Mouse (Mus musculus) forelimb bud, embryonic 11.5 days (tissue): ENCODE data around the gene Plppr4.

ENCODE experiments used
- DNase-seq: peaks from one replicate; pipeline ENCODE4 v3.0.0-alpha.2; 2012; ENCODE audit warnings: low read depth, low spot score

Gene Plppr4

GRCm38 (mm10) chr3:117294308-117294925, 66.3 kb downstream of the Plppr4 start:
- DNase-seq: no peak
